Mouse (Mus musculus) gastrocnemius, adult 2 months (tissue): Measurements from ENCODE around the gene Csf3r. TPM values are rescaled to one million over a fixed set of nuclear protein-coding genes. Genes with fewer than 3 reads are reported as not detected.

ENCODE experiments used
- DNase-seq: peaks from one replicate; pipeline ENCODE4 v3.0.0; 2022
- H3K27ac ChIP-seq: fragments of 200-600 bp; 2 replicates; pipeline ENCODE4 v1.8.1; 2022; ENCODE audit warnings: mild to moderate bottlenecking
- H3K4me3 ChIP-seq: fragments of 200-600 bp; 2 replicates; pipeline ENCODE4 v1.8.1; 2022; ENCODE audit warnings: mild to moderate bottlenecking, moderate library complexity
- CTCF ChIP-seq: fragments of 200-600 bp; IDR thresholded peaks from 2 replicates; pipeline ENCODE4 v1.8.1; 2022; ENCODE audit warnings: antibody characterized with exemption, mild to moderate bottlenecking, moderate library complexity
- intact Hi-C: fragments of 180-260 bp; cut with DNase I; formaldehyde crosslinking; loops from one replicate; pipeline ENCODE4 v1.15.1; 2025
- total RNA-seq, 2 experiments: library from RNA; stranded (reverse); gene quantifications; 2 replicates each; pipeline ENCODE4 v1.2.3; 2021

The Csf3r gene
- total RNA-seq, 2 experiments from 2014 or later: 0.17 to 0.26 TPM

- Histone ChIP-seq H3K4me3 (no peak overlapping the region), H3K27ac (no peak overlapping the region)
- intact Hi-C loops: no loop called here
- DNase-seq: no peak
- no peak for TF ChIP-seq CTCF
These were observed 40.9 kb downstream of the Csf3r start for GRCm38 (mm10) chr4:126065241-126065640.

GRCm38 (mm10) chr4:126067401-126068077 is 43.2 kb downstream of the Csf3r start:
- intact Hi-C loops: no loop called here
- Histone ChIP-seq H3K4me3 (no peak overlapping the region), H3K27ac (peak overlapping the region; percentile 66)
- TF ChIP-seq CTCF: no peak
- DNase-seq: peak; percentile 67

- H3K27ac ChIP-seq: no peak overlapping the region
- intact Hi-C loops: no loop called here
- TF ChIP-seq CTCF: no peak
- no peak overlapping the region for H3K4me3 ChIP-seq
- DNase-seq: no peak
These were observed 44.5 kb downstream of the Csf3r start for GRCm38 (mm10) chr4:126068842-126069241.

GRCm38 (mm10) chr4:126077833-126078232 is 53.5 kb downstream of the Csf3r start:
- H3K4me3 ChIP-seq: no peak overlapping the region
- intact Hi-C loops: no loop called here
- peak; percentile 16 for DNase-seq
- no peak overlapping the region for H3K27ac ChIP-seq
- no peak for TF ChIP-seq CTCF

GRCm38 (mm10) chr4:126079266-126079665 is 54.9 kb downstream of the Csf3r start:
- DNase-seq: peak; percentile 57
- intact Hi-C loops: no loop called here

GRCm38 (mm10) chr4:126081601-126082000 is 57.3 kb downstream of the Csf3r start:
- no peak for TF ChIP-seq CTCF
- peak; percentile 1 for DNase-seq
- H3K4me3 ChIP-seq: no peak overlapping the region
- no peak overlapping the region for H3K27ac ChIP-seq
- intact Hi-C loops: no loop called here

More at GRCm38 (mm10) chr4:126079266-126079665, 54.9 kb downstream of the Csf3r start:
- no peak overlapping the region for H3K27ac ChIP-seq
- no peak overlapping the region for H3K4me3 ChIP-seq
- no peak for TF ChIP-seq CTCF

GRCm38 (mm10) chr4:126083021-126083420 is 58.7 kb downstream of the Csf3r start:
- TF ChIP-seq CTCF: no peak
- intact Hi-C loops: no loop called here
- peak; percentile 16 for DNase-seq
- no peak overlapping the region for H3K4me3 ChIP-seq
- H3K27ac ChIP-seq: no peak overlapping the region

- TF ChIP-seq CTCF: no peak
- Histone ChIP-seq H3K4me3 (no peak overlapping the region), H3K27ac (no peak overlapping the region)
- intact Hi-C loops: no loop called here
- DNase-seq: peak; percentile 15
These were observed 60.0 kb downstream of the Csf3r start for GRCm38 (mm10) chr4:126084382-126084781.

- intact Hi-C loops: loop anchor here (1.0 to 5.0 kb wide), 2 partner anchors 27 to 76 kb away; partner anchors contain the start of gene Sh3d21
- TF ChIP-seq CTCF: peak; percentile 93
- Histone ChIP-seq H3K27ac (peak overlapping the region; percentile 82), H3K4me3 (peak overlapping the region; percentile 37)
- DNase-seq: peak; percentile 91
These were observed 61.7 kb downstream of the Csf3r start for GRCm38 (mm10) chr4:126085996-126086576.

GRCm38 (mm10) chr4:126090101-126090847 is 65.9 kb downstream of the Csf3r start:
- Histone ChIP-seq H3K4me3 (no peak overlapping the region), H3K27ac (no peak overlapping the region)
- no peak for TF ChIP-seq CTCF
- DNase-seq: no peak
- intact Hi-C loops: no loop called here

- intact Hi-C loops: no loop called here
- TF ChIP-seq CTCF: no peak
- H3K4me3 ChIP-seq: no peak overlapping the region
- H3K27ac ChIP-seq: no peak overlapping the region
- DNase-seq: no peak
These were observed 66.4 kb downstream of the Csf3r start for GRCm38 (mm10) chr4:126090848-126091124.

GRCm38 (mm10) chr4:126091873-126092272 is 67.5 kb downstream of the Csf3r start:
- no peak for TF ChIP-seq CTCF
- intact Hi-C loops: no loop called here
- no peak for DNase-seq
- Histone ChIP-seq H3K4me3 (no peak overlapping the region), H3K27ac (no peak overlapping the region; the same call in 1 of the 2 replicates)

Other genes starting within 250 kb of the Csf3r start
- gene Mrps15, start 22.4 kb downstream of the Csf3r start, total RNA-seq: 10 to 100 TPM; 72.3 to 86.8 TPM
- gene Oscp1, start 34.0 kb downstream of the Csf3r start, total RNA-seq: 1 to 10 TPM; 2.3 to 3.7 TPM
- gene Lsm10, start 72.1 kb downstream of the Csf3r start, total RNA-seq: 1 to 10 TPM; 7.3 to 7.4 TPM
- 100 to 1,000 TPM; 102 to 108 TPM for gene Stk40, start 79.4 kb downstream of the Csf3r start, total RNA-seq
- 1 to 10 TPM; 2.9 to 4.4 TPM for gene Eva1b, start 123.2 kb downstream of the Csf3r start, total RNA-seq
- gene Sh3d21, start 138.9 kb downstream of the Csf3r start, total RNA-seq: 1 to 10 TPM in 1 of 2 experiments, under 1 TPM in 1; 0.97 to 1.2 TPM
- gene Thrap3, start 178.2 kb downstream of the Csf3r start, total RNA-seq: 100 to 1,000 TPM; 102 to 108 TPM
- gene Map7d1, start 231.8 kb downstream of the Csf3r start, total RNA-seq: 100 to 1,000 TPM; 177 to 199 TPM
- gene Trappc3, start 237.8 kb downstream of the Csf3r start, total RNA-seq: 10 to 100 TPM; 18.6 to 24.3 TPM